Mouse (Mus musculus): Measurements from ENCODE around the gene Cysltr2.

The Cysltr2 gene

DNA sequence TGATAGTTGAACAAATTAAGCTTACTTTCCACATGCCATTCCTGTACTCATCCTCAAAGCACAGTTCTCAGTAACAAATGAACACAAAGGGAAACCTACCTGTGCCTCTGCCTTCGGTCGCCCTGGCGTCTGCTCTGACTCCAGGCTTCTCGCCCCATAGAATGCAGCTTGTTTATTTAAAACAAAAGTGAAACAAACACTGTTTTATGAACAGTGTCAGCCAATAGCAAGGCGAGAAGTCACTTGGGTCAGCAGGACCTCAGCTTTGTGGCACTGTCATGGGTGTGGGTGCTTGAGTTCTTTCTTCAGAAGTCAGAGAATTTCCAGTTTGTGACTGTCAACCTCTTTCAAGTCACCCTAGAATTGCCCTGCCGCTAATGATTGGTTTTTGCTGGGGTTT is at the start of gene Cysltr2:
TSS of gene Cysltr2 (minus strand) at position 178 of the 400 bp plus-strand sequence.
- DNase-seq (ENCODE audit: low spot score in 2 of 2): no peak

- no peak for DNase-seq (ENCODE audit: low spot score in 2 of 2)
Measured at GRCm38 (mm10) chr14:73094802-73095550, 46.1 kb upstream of the Cysltr2 start.

- no peak for DNase-seq (ENCODE audit: low spot score in 2 of 2)
Measured at GRCm38 (mm10) chr14:73092871-73093270, 44.0 kb upstream of the Cysltr2 start.

DNA sequence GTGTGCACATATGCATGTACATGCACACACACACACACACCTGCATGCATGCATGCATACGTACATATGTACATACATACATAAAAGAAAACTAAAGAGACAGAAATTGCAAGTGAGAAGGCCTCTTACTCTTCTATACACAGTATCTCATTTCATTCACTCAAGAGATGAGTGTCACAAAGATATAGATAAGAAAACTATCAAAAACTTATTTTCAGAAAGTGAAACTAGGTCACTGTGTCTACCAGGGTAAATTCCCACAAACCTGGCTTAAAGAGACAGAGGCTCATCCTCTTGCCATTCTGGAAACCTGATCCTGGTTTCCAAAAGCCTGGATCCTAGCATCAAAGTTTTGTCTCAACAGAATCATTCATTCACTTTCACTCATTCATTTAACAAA is 39.3 kb upstream of the Cysltr2 start:
- no peak for DNase-seq (ENCODE audit: low spot score in 2 of 2)

DNA sequence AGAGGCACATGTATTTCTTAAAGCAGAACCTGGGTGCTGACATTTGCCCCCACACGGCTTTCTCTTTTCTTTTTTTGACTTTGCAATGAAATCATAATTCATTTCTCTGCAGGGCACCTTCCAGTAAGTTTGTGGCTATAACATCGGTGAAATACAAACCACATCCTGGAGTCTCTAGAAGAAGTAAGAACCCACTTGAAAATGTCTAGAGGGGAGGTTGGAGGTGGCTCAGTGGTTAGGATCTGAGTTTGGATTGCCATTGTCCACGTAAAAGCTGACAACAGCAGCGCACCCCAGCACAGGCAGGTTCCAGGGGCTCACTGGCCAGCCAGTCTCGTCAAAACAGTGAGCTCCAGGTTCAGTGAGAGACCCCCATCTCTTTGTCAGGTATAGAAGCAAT is 38.8 kb upstream of the Cysltr2 start:
- no peak for DNase-seq (ENCODE audit: low spot score in 2 of 2)

DNA sequence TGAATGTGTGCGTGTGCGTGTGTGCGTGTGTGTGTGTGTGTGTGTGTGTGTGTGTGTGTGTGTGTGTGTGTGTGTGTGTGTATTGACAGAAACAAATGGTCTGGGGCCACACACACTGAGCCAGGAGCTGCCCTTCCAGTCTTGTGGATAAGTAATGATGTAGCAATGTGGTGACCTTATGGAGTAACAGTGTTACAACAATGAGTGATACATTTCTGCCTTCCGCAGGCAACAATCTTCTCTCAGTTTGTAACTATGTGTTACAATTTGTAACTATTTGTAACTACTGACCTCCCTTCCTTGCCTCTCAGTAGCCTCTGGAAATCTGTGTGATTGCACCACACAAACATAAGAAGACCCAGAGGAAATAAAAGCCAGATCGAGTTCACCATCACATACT is 38.3 kb upstream of the Cysltr2 start:
- DNase-seq (ENCODE audit: low spot score in 2 of 2): no peak

- DNase-seq (ENCODE audit: low spot score in 2 of 2): no peak
Measured at GRCm38 (mm10) chr14:73086425-73086824, 37.5 kb upstream of the Cysltr2 start.

DNA sequence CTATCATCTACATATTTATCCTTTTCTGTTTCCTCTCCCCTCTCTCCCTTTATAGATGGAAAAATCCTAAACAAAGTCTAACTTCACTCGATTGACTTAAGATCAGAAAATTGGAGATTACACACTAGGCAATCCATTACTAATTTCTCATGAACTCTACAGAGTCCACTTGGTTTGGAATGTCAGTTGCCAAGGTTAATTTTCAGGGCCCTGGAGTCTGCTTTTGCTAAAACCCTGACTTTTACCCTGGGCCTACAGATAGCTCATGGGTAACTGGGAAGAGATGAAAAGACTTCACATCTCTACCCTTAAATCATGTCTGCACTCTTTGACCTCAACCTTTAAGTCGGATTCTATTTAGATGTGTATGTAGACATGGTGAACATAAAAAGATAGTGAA is 34.6 kb upstream of the Cysltr2 start:
- DNase-seq (ENCODE audit: low spot score in 2 of 2): no peak

- no peak for DNase-seq (ENCODE audit: low spot score in 2 of 2)
Measured at GRCm38 (mm10) chr14:73064460-73064859, 15.5 kb upstream of the Cysltr2 start.

DNA sequence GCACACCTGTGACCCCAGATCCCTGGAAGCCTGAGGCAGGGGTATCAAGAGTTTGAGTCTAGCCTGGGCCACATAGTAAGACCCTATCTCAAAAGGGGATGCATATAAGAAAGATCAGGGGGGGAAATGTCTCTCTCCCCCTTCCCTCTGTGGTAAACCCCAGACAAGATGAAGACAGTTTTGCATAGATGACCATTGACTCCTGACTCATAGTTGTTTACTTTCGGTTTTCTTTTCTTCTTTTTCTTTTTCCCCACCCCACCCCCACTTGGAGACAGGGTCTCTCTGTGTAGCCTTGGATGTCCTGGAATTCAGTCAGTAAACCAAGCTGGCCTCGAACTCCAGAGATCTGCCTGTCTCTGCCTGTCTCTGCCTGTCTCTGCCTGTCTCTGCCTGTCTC is 9.8 kb upstream of the Cysltr2 start:
- no peak for DNase-seq (ENCODE audit: low spot score in 2 of 2)

DNA sequence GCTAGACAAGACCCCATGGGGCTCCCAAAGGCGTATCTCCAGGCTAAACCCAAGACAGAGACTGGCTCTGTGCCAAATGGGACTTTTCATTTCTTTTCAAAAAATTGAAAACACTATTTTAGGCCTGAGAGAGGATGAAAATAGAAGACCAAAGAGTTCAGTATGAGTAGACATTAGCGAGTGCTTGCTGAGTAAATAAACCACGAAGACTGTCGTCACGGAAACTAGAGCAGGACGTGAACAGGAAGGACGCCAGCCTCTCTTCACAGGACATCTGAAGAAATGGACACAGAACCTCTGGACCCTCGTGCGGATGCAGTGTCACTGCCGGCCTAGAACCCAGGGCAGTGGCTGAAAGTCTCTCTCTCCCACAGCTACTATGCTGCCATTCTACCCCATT is 8.8 kb upstream of the Cysltr2 start:
- DNase-seq (ENCODE audit: low spot score in 2 of 2): no peak

- no peak for DNase-seq (ENCODE audit: low spot score in 2 of 2)
Measured at GRCm38 (mm10) chr14:73056813-73057212, 7.9 kb upstream of the Cysltr2 start.

DNA sequence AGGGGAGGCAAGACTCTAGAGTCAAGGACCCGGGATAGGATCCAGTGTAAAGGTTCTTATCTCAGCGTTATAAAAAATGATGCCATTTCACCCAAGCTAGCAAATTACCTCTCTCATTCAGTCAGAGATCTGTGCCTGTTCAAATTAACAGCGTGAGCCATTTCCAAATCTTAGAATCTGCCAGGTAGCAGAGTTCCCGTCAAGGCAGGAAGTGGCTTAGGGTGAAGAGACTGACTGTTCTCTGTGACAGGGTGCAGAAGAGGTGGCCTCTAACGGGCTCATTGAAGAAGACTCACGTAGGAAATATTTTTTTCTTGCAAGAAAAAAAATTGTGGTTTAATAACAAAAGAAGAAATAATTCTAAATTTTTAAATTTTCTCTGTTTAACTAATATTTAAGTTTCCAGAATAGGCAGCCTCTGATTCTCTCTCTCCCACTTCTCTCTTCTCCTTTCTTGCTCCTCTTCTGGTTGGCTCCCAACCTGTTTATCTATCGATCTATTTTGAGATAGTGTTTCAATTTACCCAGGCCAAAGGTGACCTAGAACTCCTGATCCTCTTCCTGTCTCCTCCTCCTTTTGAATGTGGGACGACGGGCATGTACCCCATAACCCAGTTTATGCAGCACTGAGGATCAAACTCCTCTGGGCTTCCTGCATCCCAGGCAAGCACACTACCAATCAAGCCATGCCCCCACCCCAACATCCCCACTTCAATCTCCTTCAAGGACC is 3.5 kb downstream of the Cysltr2 start:
- DNase-seq (ENCODE audit: low spot score in 2 of 2): no peak

DNA sequence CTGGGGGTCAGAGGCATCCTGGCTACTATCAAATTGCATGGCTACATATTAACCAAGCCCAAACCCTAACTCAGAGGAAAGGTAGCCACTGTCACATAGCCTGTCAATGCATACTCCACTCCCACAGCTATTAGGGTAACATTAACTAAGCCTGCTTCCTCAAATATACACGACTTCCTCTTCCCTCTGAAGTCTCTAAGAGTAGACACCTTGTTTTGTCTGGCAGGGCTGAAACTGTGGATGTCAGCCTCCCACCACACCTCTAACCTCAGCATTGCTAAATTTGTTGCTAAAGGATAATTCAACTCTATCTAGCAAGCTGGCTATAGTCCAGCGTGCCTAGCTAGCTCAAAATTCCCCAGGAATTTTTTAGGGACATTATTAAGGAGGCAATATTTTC is 7.2 kb downstream of the Cysltr2 start:
- no peak for DNase-seq (ENCODE audit: low spot score in 2 of 2)

GRCm38 (mm10) chr14:73033290-73033689 is 15.6 kb downstream of the Cysltr2 start:
- no peak for DNase-seq (ENCODE audit: low spot score in 2 of 2)

DNA sequence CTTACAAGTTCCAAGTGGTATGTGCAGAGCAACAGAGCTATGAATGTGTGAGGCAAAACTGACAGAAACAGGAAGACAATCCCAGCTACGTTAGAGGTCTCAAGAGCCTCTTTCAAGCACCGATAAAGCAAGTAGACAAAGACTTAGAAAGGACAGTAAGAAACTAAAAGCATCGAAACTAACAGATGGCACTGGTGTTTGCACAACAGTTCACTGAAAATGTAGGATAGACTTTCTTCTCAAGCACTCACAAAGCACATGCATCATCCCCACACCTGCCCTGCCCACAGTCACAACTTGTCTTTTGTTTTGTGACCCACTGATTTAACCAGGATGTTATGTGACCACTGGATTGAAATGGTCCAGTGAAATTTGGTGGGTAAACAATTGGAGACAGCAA is 17.7 kb downstream of the Cysltr2 start:
- DNase-seq (ENCODE audit: low spot score in 2 of 2): no peak

GRCm38 (mm10) chr14:73017272-73017671 is 31.6 kb downstream of the Cysltr2 start:
- DNase-seq (ENCODE audit: low spot score in 2 of 2): no peak

- DNase-seq (ENCODE audit: low spot score in 2 of 2): no peak
Measured at GRCm38 (mm10) chr14:73015386-73015785, 33.5 kb downstream of the Cysltr2 start.

DNA sequence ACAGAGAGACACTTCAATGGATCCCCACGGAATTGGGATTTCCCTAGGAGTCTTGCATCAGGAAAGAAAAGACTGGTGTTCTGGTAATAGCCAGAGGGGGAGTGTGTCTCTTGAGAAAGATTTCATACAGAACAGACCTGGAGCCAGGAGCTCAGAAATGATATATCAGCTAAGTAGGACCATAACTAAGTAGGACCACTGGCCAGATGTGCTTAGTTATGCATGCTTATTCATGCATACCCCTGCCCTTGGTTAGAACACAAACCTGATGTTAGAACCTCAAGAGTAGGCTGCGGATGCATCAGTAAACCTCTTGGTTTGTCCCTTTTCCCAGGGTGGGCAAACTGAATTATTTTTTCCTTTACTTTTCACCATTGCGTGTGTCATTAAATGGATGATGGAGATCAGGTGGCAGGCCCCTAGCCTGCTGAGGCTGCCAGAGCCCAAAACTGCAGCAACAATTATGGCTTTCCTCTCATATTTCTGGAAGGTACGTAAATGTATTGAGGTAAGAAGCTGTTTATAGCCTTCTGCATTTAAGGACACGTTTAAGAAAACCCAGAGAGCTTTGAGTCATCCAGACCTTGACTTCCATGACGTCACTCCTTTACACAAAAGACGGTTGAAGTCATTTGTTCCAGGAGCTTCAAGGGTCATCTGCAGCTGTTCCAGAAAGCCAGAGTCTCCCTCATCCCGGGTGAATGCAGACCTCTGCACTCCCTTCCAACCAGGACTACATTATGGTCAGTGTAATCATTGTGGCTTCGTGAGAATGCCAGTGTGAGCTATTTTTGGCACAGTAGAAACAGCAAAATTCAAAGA is 35.0 kb downstream of the Cysltr2 start:
- no peak for DNase-seq (ENCODE audit: low spot score in 2 of 2)

DNA sequence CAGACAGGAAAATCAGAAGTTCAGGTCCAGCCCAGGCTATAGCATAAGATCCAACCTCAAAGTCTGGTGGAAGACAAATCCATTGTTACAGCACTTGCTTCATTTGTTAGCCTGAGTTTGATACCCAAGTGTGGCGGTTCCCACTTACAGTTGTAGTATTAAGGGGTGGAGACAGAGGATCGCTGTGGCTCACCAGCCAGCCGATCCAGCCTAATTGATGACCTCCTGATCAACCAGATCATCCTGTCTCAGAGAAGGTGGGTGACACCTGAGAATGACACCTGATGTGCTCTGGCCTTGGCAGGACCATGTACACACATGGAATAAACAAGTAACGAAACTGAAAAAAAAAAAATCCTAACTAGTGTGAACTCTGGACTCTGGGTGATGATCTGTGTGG is 47.1 kb downstream of the Cysltr2 start:
- DNase-seq (ENCODE audit: low spot score in 2 of 2): no peak

DNA sequence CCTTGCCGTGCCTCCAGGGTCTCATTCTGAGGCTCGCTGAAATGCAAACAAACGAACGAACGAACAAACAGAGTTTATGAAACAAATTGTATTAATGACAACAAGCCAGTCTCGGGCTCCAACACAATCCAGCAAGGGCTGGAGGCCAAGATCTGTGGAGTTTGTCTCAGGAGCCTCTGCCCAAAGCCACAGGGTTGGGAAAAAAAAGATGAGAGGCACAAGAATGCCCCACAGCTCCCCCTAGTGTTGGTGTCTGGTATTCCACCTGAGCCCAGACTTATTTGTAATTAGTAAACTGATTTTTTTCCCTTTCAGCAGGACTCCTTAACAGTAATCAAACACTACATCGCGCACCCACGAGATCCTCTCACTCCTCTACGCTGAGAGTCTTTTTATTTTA is 48.6 kb downstream of the Cysltr2 start:
- DNase-seq (ENCODE audit: low spot score in 2 of 2): peak; percentile 58 to 65

DNA sequence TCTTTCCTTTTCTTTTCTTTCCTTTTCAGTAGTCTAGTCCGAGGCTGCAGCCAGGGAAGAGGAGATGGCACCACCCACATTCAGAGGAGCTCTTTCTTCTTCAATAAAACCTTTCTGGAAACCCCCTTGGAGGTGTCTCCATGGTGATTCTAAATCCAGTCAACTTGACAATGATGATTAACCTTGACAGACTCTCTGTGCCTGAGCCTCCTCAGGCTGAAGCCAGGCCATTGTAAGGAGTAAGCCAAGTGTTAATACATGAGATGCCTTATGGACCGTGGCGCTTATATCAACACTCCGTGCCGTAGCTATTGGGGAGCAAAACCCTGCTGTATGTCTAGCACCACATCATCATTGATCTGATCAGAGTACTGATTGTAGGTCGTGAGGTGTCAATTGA is 50.8 kb downstream of the Cysltr2 start:
- DNase-seq (ENCODE audit: low spot score in 2 of 2): no peak

GRCm38 (mm10) chr14:72986044-72986443 is 62.9 kb downstream of the Cysltr2 start:
- DNase-seq (ENCODE audit: low spot score in 2 of 2): no peak
